Mouse (Mus musculus): ENCODE measurements at regions not wholly inside any gene's neighbourhood (a gene's known extent, or its start where the extent isn't known, plus 50 kb on each side); places are given as distances from the start of the nearest gene placed in this dataset.
"Not testable (repeated sequence)": the region's sequence is repeated elsewhere in the genome, so short reads cannot be mapped to it uniquely, and the experiment has no call there.

DNA sequence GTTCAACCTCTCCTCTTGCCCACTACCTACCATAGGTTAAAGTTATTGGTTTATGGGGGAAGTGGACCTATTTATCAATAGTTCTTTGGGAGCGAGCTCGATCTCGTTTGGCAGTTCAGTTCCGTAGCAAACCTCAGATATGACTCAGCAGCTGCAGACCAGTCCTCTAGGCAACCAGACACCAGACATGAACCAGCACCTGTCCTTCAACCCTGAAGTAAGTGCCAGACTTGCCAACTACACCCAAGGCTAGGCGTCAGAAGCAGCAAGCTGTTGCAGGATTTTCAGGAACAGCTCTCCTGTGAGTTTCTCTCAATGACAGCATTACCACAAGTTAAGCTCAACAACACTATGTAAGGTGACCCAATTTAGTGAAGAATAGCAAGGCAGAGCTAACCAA is 53.3 kb upstream of the Trdn start:
- no peak for DNase-seq

- DNase-seq, result no peak
Measured at GRCm38 (mm10) chr10:33022254-33022653, 58.1 kb upstream of the Trdn start.

GRCm38 (mm10) chr10:32984727-32985587 is 94.7 kb upstream of the Nkain2 start:
- DNase-seq, result no peak

DNA sequence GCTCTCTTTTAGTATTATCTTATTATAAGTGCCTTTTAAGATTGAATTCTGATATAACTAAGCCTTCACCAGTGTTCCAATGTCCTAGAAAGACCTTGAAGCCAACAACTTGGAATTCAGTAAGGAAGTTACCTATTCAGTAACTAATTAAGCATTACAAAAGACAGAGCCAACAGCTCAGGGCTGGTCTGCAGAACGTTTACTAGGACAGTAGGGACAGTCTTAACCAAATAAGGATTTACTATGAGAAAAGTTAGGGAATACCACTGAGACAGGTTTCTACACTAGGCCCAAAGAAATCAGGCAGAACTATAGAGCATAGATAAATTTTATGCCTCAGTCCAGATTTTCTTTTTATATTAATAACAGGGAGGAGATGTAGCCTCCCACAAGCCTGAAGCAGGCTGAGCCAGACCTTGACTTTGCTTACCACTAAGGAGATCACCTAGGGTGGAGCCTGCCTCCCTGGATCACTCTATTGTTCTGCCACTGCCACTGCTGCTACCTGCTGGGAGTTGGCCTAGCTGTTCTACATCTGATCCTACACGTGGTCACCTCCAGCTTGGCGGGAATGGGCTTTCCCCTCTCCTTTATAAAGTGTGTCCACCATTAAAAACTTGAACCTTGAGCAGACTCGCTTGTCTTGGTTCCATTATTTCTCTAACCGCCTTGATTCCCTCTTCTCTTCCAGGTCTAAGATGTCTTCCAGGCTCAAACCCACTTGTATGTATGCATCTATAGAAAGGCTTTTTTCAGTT is 68.2 kb upstream of the Nkain2 start:
- peak; percentile 53 for DNase-seq

- peak; percentile 3 for DNase-seq
Measured at GRCm38 (mm10) chr10:32957476-32957875, 67.2 kb upstream of the Nkain2 start.

DNA sequence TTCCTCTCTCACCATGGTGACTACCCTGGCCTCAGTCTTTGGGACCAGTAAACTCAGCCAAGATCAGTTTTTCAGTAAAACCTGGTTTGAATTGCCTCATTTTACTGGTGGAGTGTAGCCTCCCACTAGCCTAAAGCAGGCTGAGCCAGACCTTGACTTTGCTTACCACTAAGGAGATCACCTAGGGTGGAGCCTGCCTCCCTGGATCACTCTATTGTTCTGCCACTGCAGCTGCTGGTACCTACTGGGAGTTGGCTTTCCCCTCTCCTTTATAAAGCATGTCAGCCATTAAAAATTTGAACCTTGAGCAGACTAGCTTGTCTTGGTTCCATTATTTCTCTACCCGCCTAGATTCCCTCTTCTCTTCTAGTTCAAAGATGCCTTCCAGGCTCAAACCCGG is 63.5 kb upstream of the Nkain2 start:
- DNase-seq, result not testable (repeated sequence)

DNA sequence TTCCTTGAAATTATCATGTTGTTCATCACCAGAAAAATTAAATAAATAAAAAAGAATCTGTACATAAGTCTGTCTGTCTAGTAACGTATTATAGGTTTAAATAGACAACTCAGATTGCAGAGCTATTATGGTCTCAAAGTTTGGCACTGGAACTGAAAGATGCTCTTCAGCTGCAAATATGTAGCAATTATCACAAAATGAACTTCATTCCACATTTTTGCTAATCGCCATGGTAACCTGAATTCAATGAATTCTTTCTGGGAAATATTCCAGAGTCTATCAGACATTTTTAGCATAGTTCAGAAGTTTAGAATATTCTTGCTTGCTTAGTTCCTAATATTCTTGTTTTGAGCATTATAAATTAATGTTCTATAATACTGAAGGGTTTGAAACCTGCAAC is 62.2 kb upstream of the Nkain2 start:
- DNase-seq, result no peak

- DNase-seq, result no peak
Measured at GRCm38 (mm10) chr10:32943026-32943425, 52.8 kb upstream of the Nkain2 start.
